ENCODE assay signal across 32 mouse cellular contexts in the genomic region with DNA sequence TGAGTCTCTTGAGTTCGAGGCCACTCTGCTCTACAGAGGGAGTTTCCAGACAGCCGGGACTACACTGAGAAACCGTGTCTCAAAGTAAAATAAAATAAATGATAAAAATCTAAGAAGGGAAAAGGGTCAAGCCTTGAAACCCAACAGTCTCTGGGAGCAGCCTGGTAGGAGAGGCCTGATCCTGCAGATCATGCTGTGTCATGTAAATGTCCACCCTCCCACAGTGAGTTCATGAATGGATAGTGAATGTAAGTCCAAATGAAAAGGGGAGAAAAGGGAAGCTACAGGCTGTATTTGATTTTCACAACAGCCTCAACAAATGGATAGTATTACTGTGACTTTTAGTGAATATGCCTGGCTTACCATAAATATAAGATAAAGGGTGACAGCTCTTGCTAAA. TPM values are rescaled to one million over a fixed set of nuclear protein-coding genes. Genes with fewer than 3 reads are reported as not detected.
DNase-seq lines count a peak whose midpoint lies in the region; ATAC-seq and TF ChIP-seq lines count a peak whose summit lies in the region.
"Had no signal": no experiment of that assay in that cellular context is flagged by ENCODE, and none has a peak within 500 bp of the region (broad histone marks: within the 10 kb centered on the region; RNA-seq: fewer than 3 reads in every experiment).

No protein-coding gene starts in this region.

- H3K9ac ChIP-seq in liver, embryonic 12.5 days, result no peak overlapping the region
- no peak overlapping the region for H3K9ac ChIP-seq in liver, postnatal 0 days (replicated peaks)
- no peak overlapping the region for H3K9ac ChIP-seq in liver, embryonic 14.5 days (replicated peaks)
- H3K9ac ChIP-seq in forebrain, postnatal 0 days, result no peak overlapping the region
- H3K9ac ChIP-seq: embryonic facial prominence, embryonic 13.5 days; embryonic facial prominence, embryonic 15.5 days; forebrain, embryonic 12.5 days had no signal

- no peak for TF ChIP-seq EP300 in liver, postnatal 0 days (IDR thresholded peaks at IDR 0.05; ENCODE audit: low read depth)
- no peak for TF ChIP-seq EP300 in liver, embryonic 14.5 days (IDR thresholded peaks at IDR 0.05; ENCODE audit: low read depth)

- H3K4me3 ChIP-seq in liver, embryonic 12.5 days, result no peak overlapping the region
- no peak overlapping the region for H3K4me3 ChIP-seq in liver, postnatal 0 days (ENCODE audit: low read depth, low read length)
- H3K4me3 ChIP-seq in liver, embryonic 14.5 days (ENCODE audit: insufficient read depth in 1 of 2, low read depth in 2 of 2, low read length in 2 of 2), result no peak overlapping the region
- H3K4me3 ChIP-seq in forebrain, postnatal 0 days (ENCODE audit: low read depth, low read length), result no peak overlapping the region
- no peak overlapping the region for H3K4me3 ChIP-seq in gastrocnemius, adult 2 months
- H3K4me3 ChIP-seq: embryonic facial prominence, embryonic 13.5 days; embryonic facial prominence, embryonic 15.5 days; erythroblast, embryonic 14.5 days; forebrain, embryonic 10.5 days; forebrain, embryonic 12.5 days had no signal

- no peak for TF ChIP-seq CTCF in liver, postnatal 0 days (IDR thresholded peaks at IDR 0.05; ENCODE audit: low read depth)
- no peak for TF ChIP-seq CTCF in liver, embryonic 14.5 days (IDR thresholded peaks at IDR 0.05; ENCODE audit: low read depth)
- TF ChIP-seq CTCF in forebrain, postnatal 0 days (IDR thresholded peaks at IDR 0.05; ENCODE audit: low read depth), result no peak
- no peak for TF ChIP-seq CTCF in gastrocnemius, adult 2 months (IDR thresholded peaks at IDR 0.05)

- DNase-seq in liver, postnatal 0 days, result no peak
- no peak for DNase-seq in liver, embryonic 14.5 days (ENCODE audit: low read depth in 3 of 3, low spot score in 3 of 3)
- DNase-seq in liver (no peak), ES-CJ7 (ENCODE audit: low read depth, low spot score) (peak; percentile 28), R1 (ENCODE audit: low read depth, low spot score) (peak; percentile 55)
- no peak for DNase-seq in forebrain, postnatal 0 days
- no peak for DNase-seq in gastrocnemius, adult 2 months
- DNase-seq: adrenal gland, adult 2 months; adrenal gland, postnatal 10 days; adrenal gland, postnatal 25 days; B cell, adult 2 months; cerebellum, adult 11 months; cerebellum, adult 18-20 months; cerebellum, adult 8-10 months; cerebellum, adult 9-11 months; cerebellum, postnatal 14 days; cerebellum, postnatal 36 days; embryo, embryonic 11 days had no signal

- intact Hi-C loops in gastrocnemius, adult 2 months (cut with DNase I), result no loop called here

- no peak overlapping the region for H3K4me2 ChIP-seq in liver, embryonic 12.5 days
- H3K4me2 ChIP-seq in liver, postnatal 0 days (ENCODE audit: low read depth, low read length), result no peak overlapping the region
- no peak overlapping the region for H3K4me2 ChIP-seq in liver, embryonic 14.5 days (ENCODE audit: low read depth)
- no peak overlapping the region for H3K4me2 ChIP-seq in forebrain, postnatal 0 days (ENCODE audit: low read depth)
- H3K4me2 ChIP-seq: embryonic facial prominence, embryonic 13.5 days; embryonic facial prominence, embryonic 15.5 days; forebrain, embryonic 12.5 days had no signal

- no peaks in the 10 kb centered on the region for H3K9me3 ChIP-seq in liver, embryonic 12.5 days (replicated peaks)
- no peaks in the 10 kb centered on the region for H3K9me3 ChIP-seq in liver, postnatal 0 days (ENCODE audit: low read length)
- no peaks in the 10 kb centered on the region for H3K9me3 ChIP-seq in liver, embryonic 14.5 days (ENCODE audit: control insufficient read depth, low read length)
- H3K9me3 ChIP-seq in forebrain, postnatal 0 days (ENCODE audit: low read length), result no peaks in the 10 kb centered on the region
- H3K9me3 ChIP-seq: embryonic facial prominence, embryonic 13.5 days; embryonic facial prominence, embryonic 15.5 days; forebrain, embryonic 10.5 days; forebrain, embryonic 12.5 days; G1E had no signal

- H3K4me1 ChIP-seq in liver, embryonic 12.5 days, result peaks cover 10% of the 10 kb centered on the region; the same call in 1 of the 2 replicates
- peaks cover 15% of the 10 kb centered on the region for H3K4me1 ChIP-seq in liver, postnatal 0 days (ENCODE audit: insufficient read depth)
- peaks cover 0 to 5% of the 10 kb centered on the region in 2 experiments; a peak in 1 of 4 replicates for H3K4me1 ChIP-seq in liver, embryonic 14.5 days (replicated peaks; ENCODE audit: control insufficient read depth in 2 of 2, insufficient read depth in 2 of 2, low read length in 1 of 2)
- no peaks in the 10 kb centered on the region for H3K4me1 ChIP-seq in forebrain, postnatal 0 days (ENCODE audit: insufficient read depth)
- H3K4me1 ChIP-seq: embryonic facial prominence, embryonic 13.5 days; embryonic facial prominence, embryonic 15.5 days; forebrain, embryonic 12.5 days had no signal

- ATAC-seq in liver, embryonic 12.5 days, result peak; percentile 52; the same call in 1 of the 2 replicates
- no peak for ATAC-seq in liver, postnatal 0 days
- ATAC-seq in liver, embryonic 14.5 days (ENCODE audit: insufficient read depth), result 0 out of 2 replicates have a peak, but pooled peaks have one; percentile 35
- ATAC-seq in forebrain, postnatal 0 days, result no peak
- ATAC-seq: CD4-positive, CD25-positive, alpha-beta regulatory T cell, adult 4 months; forebrain, embryonic 14.5 days; forebrain, embryonic 16.5 days; Patski had no signal

- peak overlapping the region; percentile 50 for H3K27ac ChIP-seq in liver, embryonic 12.5 days
- no peak overlapping the region for H3K27ac ChIP-seq in liver, postnatal 0 days (ENCODE audit: low read depth)
- no peak overlapping the region for H3K27ac ChIP-seq in liver, embryonic 14.5 days
- no peak overlapping the region for H3K27ac ChIP-seq in forebrain, postnatal 0 days (ENCODE audit: low read depth, low read length)
- H3K27ac ChIP-seq in gastrocnemius, adult 2 months, result no peak overlapping the region
- H3K27ac ChIP-seq: embryonic facial prominence, embryonic 13.5 days; embryonic facial prominence, embryonic 15.5 days; forebrain, embryonic 10.5 days; forebrain, embryonic 12.5 days had no signal

- H3K27me3 ChIP-seq in liver, embryonic 12.5 days (replicated peaks), result no peaks in the 10 kb centered on the region
- H3K27me3 ChIP-seq in liver, postnatal 0 days (ENCODE audit: insufficient read depth, low read length), result no peaks in the 10 kb centered on the region
- no peaks in the 10 kb centered on the region for H3K27me3 ChIP-seq in liver, embryonic 14.5 days (ENCODE audit: control insufficient read depth, insufficient read depth, low read length)
- H3K27me3 ChIP-seq in forebrain, postnatal 0 days (ENCODE audit: insufficient read depth, low read length), result no peaks in the 10 kb centered on the region
- H3K27me3 ChIP-seq: CH12.LX; embryonic facial prominence, embryonic 13.5 days; embryonic facial prominence, embryonic 15.5 days; forebrain, embryonic 12.5 days; Patski had no signal

- peaks cover 33% of the 10 kb centered on the region for H3K36me3 ChIP-seq in liver, embryonic 12.5 days
- peaks cover 14% of the 10 kb centered on the region for H3K36me3 ChIP-seq in liver, postnatal 0 days (replicated peaks; ENCODE audit: insufficient read depth, low read length)
- H3K36me3 ChIP-seq in liver, embryonic 14.5 days (replicated peaks; ENCODE audit: control insufficient read depth, insufficient read depth, low read depth), result peaks cover 8% of the 10 kb centered on the region
- no peaks in the 10 kb centered on the region; the same call in 1 of the 2 replicates for H3K36me3 ChIP-seq in forebrain, postnatal 0 days (ENCODE audit: insufficient read depth)

- WGBS in liver, embryonic 12.5 days (ENCODE audit: insufficient replicate concordance), result 76% methylated on average over 3 of the region's 3 CpGs
- 85% methylated on average over 3 of the region's 3 CpGs for WGBS in liver, postnatal 0 days (ENCODE audit: insufficient replicate concordance)
- WGBS in liver, embryonic 14.5 days (ENCODE audit: insufficient replicate concordance), result 65% methylated on average over 3 of the region's 3 CpGs
- 84% methylated on average over 3 of the region's 3 CpGs for WGBS in forebrain, postnatal 0 days

RNA-seq across cellular contexts. Expression of a gene that starts 17.2 kb away (rescaled TPM):
- 1.2 and 1.3 TPM in 2 replicates for polyA plus RNA-seq in liver, embryonic 12.5 days (2016; fragmentation: Nextera tagmentation; extraction: Ambion mirVana)
- 0.18 and 0.40 TPM in 2 replicates for polyA plus RNA-seq in liver, postnatal 0 days (2015; fragmentation: Nextera tagmentation; extraction: Ambion mirVana)
- not detected in 2 replicates for polyA plus RNA-seq in liver, embryonic 14.5 days (2012; rRNA removed)
- polyA plus RNA-seq in liver, embryonic 14.5 days (2014; fragmentation: Nextera tagmentation; extraction: Ambion mirVana), result 0.18 and 0.27 TPM in 2 replicates
- total RNA-seq in forebrain, postnatal 0 days (2014; rRNA removed), result not detected in 2 replicates
- 0.18 TPM in 1 of 2 replicates, not detected in the other for polyA plus RNA-seq in forebrain, postnatal 0 days (2015; fragmentation: Nextera tagmentation; extraction: Ambion mirVana)
- not detected for total RNA-seq in gastrocnemius, adult 2 months (2021)
- total RNA-seq: adrenal gland, adult 2 months; adrenal gland, postnatal 10 days; adrenal gland, postnatal 25 days; CH12.LX; common myeloid progenitor, adult 5-6 weeks had no signal
- polyA plus RNA-seq: adrenal gland, adult 2 months; brain, embryonic 14.5 days; G1E; Patski had no signal

RNA-seq across cellular contexts. Expression of a gene that starts 25.4 kb away (rescaled TPM):
- 10.1 and 10.5 TPM in 2 replicates for polyA plus RNA-seq in liver, embryonic 12.5 days (2016; fragmentation: Nextera tagmentation; extraction: Ambion mirVana)
- polyA plus RNA-seq in liver, postnatal 0 days (2015; fragmentation: Nextera tagmentation; extraction: Ambion mirVana), result 3.9 and 4.3 TPM in 2 replicates
- 2.7 and 3.2 TPM in 2 replicates for polyA plus RNA-seq in liver, embryonic 14.5 days (2012; rRNA removed)
- polyA plus RNA-seq in liver, embryonic 14.5 days (2014; fragmentation: Nextera tagmentation; extraction: Ambion mirVana), result 2.8 and 3.0 TPM in 2 replicates
- total RNA-seq in forebrain, postnatal 0 days (2014; rRNA removed), result 6.5 and 8.5 TPM in 2 replicates
- 4.3 and 7.4 TPM in 2 replicates for polyA plus RNA-seq in forebrain, postnatal 0 days (2015; fragmentation: Nextera tagmentation; extraction: Ambion mirVana)
- 1 to 10 TPM; 4.8 to 7.4 TPM for total RNA-seq in gastrocnemius, adult 2 months (2021)

RNA-seq across cellular contexts. Expression of a gene that starts 25.4 kb away (rescaled TPM):
- polyA plus RNA-seq in liver, embryonic 12.5 days (2016; fragmentation: Nextera tagmentation; extraction: Ambion mirVana), result 105 TPM in 2 replicates
- 59.8 and 62.6 TPM in 2 replicates for polyA plus RNA-seq in liver, postnatal 0 days (2015; fragmentation: Nextera tagmentation; extraction: Ambion mirVana)
- polyA plus RNA-seq in liver, embryonic 14.5 days (2012; rRNA removed), result 10.6 and 36.2 TPM in 2 replicates
- polyA plus RNA-seq in liver, embryonic 14.5 days (2014; fragmentation: Nextera tagmentation; extraction: Ambion mirVana), result 48.3 and 53.7 TPM in 2 replicates
- total RNA-seq in forebrain, postnatal 0 days (2014; rRNA removed), result 140 and 143 TPM in 2 replicates
- 206 and 223 TPM in 2 replicates for polyA plus RNA-seq in forebrain, postnatal 0 days (2015; fragmentation: Nextera tagmentation; extraction: Ambion mirVana)
- 100 to 1,000 TPM in 1 of 2 experiments, 10 to 100 TPM in 1; 86.8 to 114 TPM for total RNA-seq in gastrocnemius, adult 2 months (2021)

RNA-seq across cellular contexts. Expression of a gene that starts 40.8 kb away (rescaled TPM):
- 334 and 384 TPM in 2 replicates for polyA plus RNA-seq in liver, embryonic 12.5 days (2016; fragmentation: Nextera tagmentation; extraction: Ambion mirVana)
- 234 and 241 TPM in 2 replicates for polyA plus RNA-seq in liver, postnatal 0 days (2015; fragmentation: Nextera tagmentation; extraction: Ambion mirVana)
- polyA plus RNA-seq in liver, embryonic 14.5 days (2012; rRNA removed), result 44.1 and 81.7 TPM in 2 replicates
- polyA plus RNA-seq in liver, embryonic 14.5 days (2014; fragmentation: Nextera tagmentation; extraction: Ambion mirVana), result 293 and 298 TPM in 2 replicates
- 193 and 223 TPM in 2 replicates for total RNA-seq in forebrain, postnatal 0 days (2014; rRNA removed)
- 446 and 469 TPM in 2 replicates for polyA plus RNA-seq in forebrain, postnatal 0 days (2015; fragmentation: Nextera tagmentation; extraction: Ambion mirVana)
- total RNA-seq in gastrocnemius, adult 2 months (2021), result 100 to 1,000 TPM in 1 of 2 experiments, 10 to 100 TPM in 1; 89.4 to 110 TPM

Comparison
In these comparisons a context has a peak if more than half of its experiments do, and no peak if none do; other contexts are left out.
1. ATAC-seq: peak in liver, embryonic 12.5 days (single experiment) and liver, embryonic 14.5 days (single experiment); none in liver, postnatal 0 days (single experiment) and forebrain, postnatal 0 days (single experiment).
2. DNase-seq: peak in ES-CJ7 (single experiment) and R1 (single experiment); none in liver, postnatal 0 days (single experiment), liver, embryonic 14.5 days (0 of 3), liver (single experiment), forebrain, postnatal 0 days (single experiment) and gastrocnemius, adult 2 months (single experiment).